Mouse (Mus musculus): ENCODE measurements around the gene Atp7b. TPM values are rescaled to one million over a fixed set of nuclear protein-coding genes. Genes with fewer than 3 reads are reported as not detected.

Gene Atp7b
- polyA plus RNA-seq, 1 experiment: 0.08 TPM

- Histone ChIP-seq H3K27me3 (replicated peaks) (peaks cover 17% of the 10 kb centered on the region), H3K4me3 (replicated peaks) (no peak overlapping the region), H3K4me1 (peaks cover 4% of the 10 kb centered on the region; the same call in 1 of the 2 replicates), H3K36me3 (replicated peaks; ENCODE audit: low read length) (no peaks in the 10 kb centered on the region), H3K9me3 (peaks cover 3% of the 10 kb centered on the region; the same call in 1 of the 2 replicates)
- TF ChIP-seq FLI1 (IDR thresholded peaks at IDR 0.05; ENCODE audit: low read length) (no peak), GATA1 (IDR thresholded peaks at IDR 0.05; ENCODE audit: borderline replicate concordance, low read length) (no peak)
Observed at GRCm38 (mm10) chr8:22036137-22036536, 24.0 kb downstream of the Atp7b start.

GRCm38 (mm10) chr8:22030990-22031389 lies 29.1 kb downstream of the Atp7b start:
- no peak for TF ChIP-seq GATA1 (IDR thresholded peaks at IDR 0.05; ENCODE audit: borderline replicate concordance, low read length)
- no peak for TF ChIP-seq FLI1 (IDR thresholded peaks at IDR 0.05; ENCODE audit: low read length)
- H3K4me1 ChIP-seq: no peaks in the 10 kb centered on the region
- H3K9me3 ChIP-seq: peaks cover 12% of the 10 kb centered on the region
- no peaks in the 10 kb centered on the region for H3K36me3 ChIP-seq (replicated peaks; ENCODE audit: low read length)
- H3K27me3 ChIP-seq (replicated peaks): peaks cover 1% of the 10 kb centered on the region
- H3K4me3 ChIP-seq (replicated peaks): no peak overlapping the region

DNA sequence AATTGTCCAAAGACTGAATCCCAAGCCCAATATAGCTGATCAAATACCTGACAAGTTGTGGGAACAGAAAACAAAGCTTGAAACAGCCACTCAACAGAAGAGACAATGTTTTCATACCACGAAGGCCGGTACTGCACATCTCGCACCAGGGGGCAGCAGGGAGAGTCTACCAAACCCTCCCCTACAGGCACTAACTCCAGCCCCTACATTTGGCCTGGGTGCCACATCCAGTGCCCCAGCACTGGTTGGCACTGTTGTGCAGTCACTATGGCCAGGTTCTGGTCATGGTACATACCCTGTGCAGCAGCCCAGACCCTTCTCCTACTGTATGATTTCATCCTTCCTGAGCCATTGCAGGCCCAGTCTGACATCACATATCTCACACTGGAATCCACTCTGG lies 31.1 kb downstream of the Atp7b start:
- H3K27me3 ChIP-seq (replicated peaks): peaks cover 1% of the 10 kb centered on the region
- no peaks in the 10 kb centered on the region for H3K36me3 ChIP-seq (replicated peaks; ENCODE audit: low read length)
- TF ChIP-seq FLI1 (IDR thresholded peaks at IDR 0.05; ENCODE audit: low read length): no peak
- no peak for TF ChIP-seq GATA1 (IDR thresholded peaks at IDR 0.05; ENCODE audit: borderline replicate concordance, low read length)
- no peak overlapping the region for H3K4me3 ChIP-seq (replicated peaks)
- H3K4me1 ChIP-seq: no peaks in the 10 kb centered on the region
- H3K9me3 ChIP-seq: peaks cover 12% of the 10 kb centered on the region

GRCm38 (mm10) chr8:22025241-22025640 lies 34.9 kb downstream of the Atp7b start:
- Histone ChIP-seq H3K4me3 (replicated peaks) (no peak overlapping the region), H3K36me3 (replicated peaks; ENCODE audit: low read length) (no peaks in the 10 kb centered on the region), H3K9me3 (peaks cover 12% of the 10 kb centered on the region), H3K4me1 (no peaks in the 10 kb centered on the region), H3K27me3 (replicated peaks) (peaks cover 1% of the 10 kb centered on the region)
- TF ChIP-seq GATA1 (IDR thresholded peaks at IDR 0.05; ENCODE audit: borderline replicate concordance, low read length) (no peak), FLI1 (IDR thresholded peaks at IDR 0.05; ENCODE audit: low read length) (no peak)

DNA sequence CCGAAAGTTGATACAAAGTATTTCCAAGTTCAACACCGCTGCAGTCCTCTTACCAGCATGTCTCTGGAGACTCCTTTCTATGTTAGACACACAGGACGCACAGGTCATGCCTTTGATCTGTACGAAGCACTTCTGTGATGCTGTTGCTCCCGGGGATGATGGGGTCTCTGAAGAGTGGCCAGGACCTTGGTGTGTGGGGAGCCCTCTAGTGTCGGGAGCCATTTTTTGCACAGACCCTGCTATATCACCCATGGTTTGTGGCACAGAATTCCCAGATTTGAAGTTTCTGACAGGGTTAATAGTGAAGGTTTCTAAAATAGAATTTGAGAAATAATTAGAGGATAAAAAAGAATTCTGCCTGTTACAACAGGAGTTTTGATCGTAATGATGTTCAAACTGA lies 37.9 kb downstream of the Atp7b start:
- TF ChIP-seq FLI1 (IDR thresholded peaks at IDR 0.05; ENCODE audit: low read length) (no peak), GATA1 (IDR thresholded peaks at IDR 0.05; ENCODE audit: borderline replicate concordance, low read length) (no peak)
- Histone ChIP-seq H3K36me3 (replicated peaks; ENCODE audit: low read length) (no peaks in the 10 kb centered on the region), H3K4me1 (no peaks in the 10 kb centered on the region), H3K27me3 (replicated peaks) (no peaks in the 10 kb centered on the region), H3K9me3 (no peaks in the 10 kb centered on the region), H3K4me3 (replicated peaks) (no peak overlapping the region)

DNA sequence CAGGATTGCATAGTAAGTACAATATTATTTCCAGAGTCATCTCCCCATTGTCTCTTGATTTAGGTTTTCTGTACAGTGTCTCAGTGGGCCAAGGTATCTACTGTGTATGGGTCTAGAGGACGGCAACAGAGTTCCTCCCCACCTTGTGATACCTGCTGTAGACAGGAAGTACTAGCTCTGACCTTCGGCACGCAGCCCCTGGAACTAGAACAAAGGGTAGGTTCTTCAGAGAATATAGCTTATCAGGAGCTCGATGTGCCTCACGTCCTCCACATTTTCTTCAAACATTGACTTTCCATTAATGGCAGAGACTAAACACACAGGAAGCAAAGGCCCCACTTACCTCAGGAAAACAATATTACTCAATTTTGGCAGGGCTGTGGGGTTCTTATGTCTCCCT lies 40.6 kb downstream of the Atp7b start:
- Histone ChIP-seq H3K4me1 (no peaks in the 10 kb centered on the region), H3K27me3 (replicated peaks) (no peaks in the 10 kb centered on the region), H3K9me3 (no peaks in the 10 kb centered on the region), H3K4me3 (replicated peaks) (no peak overlapping the region), H3K36me3 (replicated peaks; ENCODE audit: low read length) (no peaks in the 10 kb centered on the region)
- TF ChIP-seq GATA1 (IDR thresholded peaks at IDR 0.05; ENCODE audit: borderline replicate concordance, low read length): no peak
- no peak for TF ChIP-seq FLI1 (IDR thresholded peaks at IDR 0.05; ENCODE audit: low read length)

- Histone ChIP-seq H3K9me3 (no peaks in the 10 kb centered on the region), H3K36me3 (replicated peaks; ENCODE audit: low read length) (no peaks in the 10 kb centered on the region), H3K4me1 (no peaks in the 10 kb centered on the region), H3K27me3 (replicated peaks) (no peaks in the 10 kb centered on the region), H3K4me3 (replicated peaks) (no peak overlapping the region)
- TF ChIP-seq FLI1 (IDR thresholded peaks at IDR 0.05; ENCODE audit: low read length) (no peak), GATA1 (IDR thresholded peaks at IDR 0.05; ENCODE audit: borderline replicate concordance, low read length) (no peak)
Observed at GRCm38 (mm10) chr8:22017731-22018130, 42.4 kb downstream of the Atp7b start.

GRCm38 (mm10) chr8:22013034-22013707 lies 46.9 kb downstream of the Atp7b start:
- no peaks in the 10 kb centered on the region for H3K9me3 ChIP-seq
- no peaks in the 10 kb centered on the region for H3K36me3 ChIP-seq (replicated peaks; ENCODE audit: low read length)
- no peak for TF ChIP-seq FLI1 (IDR thresholded peaks at IDR 0.05; ENCODE audit: low read length)
- no peak for TF ChIP-seq GATA1 (IDR thresholded peaks at IDR 0.05; ENCODE audit: borderline replicate concordance, low read length)
- H3K4me1 ChIP-seq: no peaks in the 10 kb centered on the region
- H3K4me3 ChIP-seq (replicated peaks): peak overlapping the region; percentile 82
- H3K27me3 ChIP-seq (replicated peaks): no peaks in the 10 kb centered on the region

DNA sequence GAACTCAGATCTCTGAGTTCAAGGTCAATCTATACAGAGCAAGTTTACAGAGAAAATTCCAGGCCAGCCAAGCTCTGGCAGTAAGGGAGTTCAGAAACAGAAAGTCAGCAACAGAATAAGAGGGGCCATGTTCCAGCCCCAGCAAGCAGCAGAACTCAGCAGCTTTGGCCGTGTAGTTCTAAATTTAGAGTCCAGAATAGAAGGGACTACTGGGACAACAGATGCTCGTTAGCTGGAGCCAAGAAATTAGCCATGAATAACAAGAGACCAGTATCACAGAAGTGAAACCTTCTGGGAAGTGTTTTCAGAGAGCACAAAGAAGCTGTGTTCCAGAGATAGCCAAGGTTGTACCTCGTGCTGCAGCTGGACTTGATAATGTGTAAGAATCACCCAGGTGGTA lies 50.7 kb downstream of the Atp7b start:
- H3K9me3 ChIP-seq: no peaks in the 10 kb centered on the region
- no peak overlapping the region for H3K4me3 ChIP-seq (replicated peaks)
- H3K36me3 ChIP-seq (replicated peaks; ENCODE audit: low read length): no peaks in the 10 kb centered on the region
- H3K4me1 ChIP-seq: no peaks in the 10 kb centered on the region
- H3K27me3 ChIP-seq (replicated peaks): peaks cover 2% of the 10 kb centered on the region
- TF ChIP-seq GATA1 (IDR thresholded peaks at IDR 0.05; ENCODE audit: borderline replicate concordance, low read length) (no peak), FLI1 (IDR thresholded peaks at IDR 0.05; ENCODE audit: low read length) (no peak)

DNA sequence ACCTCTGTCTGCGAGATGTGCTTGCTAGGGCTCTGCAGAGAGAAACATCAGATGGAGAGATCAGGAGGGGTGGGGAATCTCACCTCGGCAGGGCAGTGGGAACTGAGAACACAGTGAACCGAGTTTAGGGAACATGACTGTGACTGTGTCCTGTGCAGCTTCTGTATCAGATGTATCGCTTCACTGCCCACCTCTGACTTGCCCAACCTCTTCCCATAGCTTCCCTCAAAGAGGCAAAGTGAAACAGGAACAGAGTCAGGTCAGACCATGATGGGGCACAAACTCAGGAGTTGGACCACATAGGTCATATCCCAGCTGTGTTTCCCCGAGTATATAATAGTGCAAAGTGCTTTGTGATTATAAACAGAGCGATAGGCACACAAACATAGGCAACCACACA lies 53.7 kb downstream of the Atp7b start:
- Histone ChIP-seq H3K27me3 (replicated peaks) (peaks cover 2% of the 10 kb centered on the region), H3K9me3 (no peaks in the 10 kb centered on the region), H3K4me1 (no peaks in the 10 kb centered on the region), H3K36me3 (replicated peaks; ENCODE audit: low read length) (no peaks in the 10 kb centered on the region), H3K4me3 (replicated peaks) (peak overlapping the region; percentile 23)
- no peak for TF ChIP-seq GATA1 (IDR thresholded peaks at IDR 0.05; ENCODE audit: borderline replicate concordance, low read length)
- TF ChIP-seq FLI1 (IDR thresholded peaks at IDR 0.05; ENCODE audit: low read length): no peak

Measured in megakaryocyte, embryonic 14.5 days (primary cell).